Mouse (Mus musculus): ENCODE measurements at regions not wholly inside any gene's neighbourhood (a gene's known extent, or its start where the extent isn't known, plus 50 kb on each side); places are given as distances from the start of the nearest gene placed in this dataset.

DNA sequence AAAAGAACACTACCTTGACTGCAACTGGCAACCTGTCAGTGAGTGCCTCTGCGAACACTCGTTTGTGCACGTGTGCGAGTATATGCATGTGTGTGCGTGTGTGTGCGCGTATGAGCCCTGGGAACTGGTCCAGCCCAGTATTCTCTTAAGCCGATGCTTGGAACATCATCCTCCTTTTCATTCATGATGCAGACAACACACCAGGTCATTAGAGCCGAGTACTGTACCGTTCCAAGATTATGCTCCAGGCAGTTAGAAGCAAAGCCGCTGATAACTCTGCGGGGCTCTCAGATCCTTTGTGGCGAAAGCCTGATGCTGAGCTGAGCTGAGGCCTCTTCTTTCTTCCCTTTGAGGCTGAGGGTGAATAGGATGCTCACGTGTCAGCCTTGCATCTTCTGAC lies 61.8 kb upstream of the Gm21915 start:
- Histone ChIP-seq H3K9ac (ENCODE audit: low read length) (no peak overlapping the region), H3K4me3 (ENCODE audit: low read length) (no peak overlapping the region), H3K27ac (ENCODE audit: low read length) (no peak overlapping the region), H3K4me2 (ENCODE audit: low read depth, low read length) (no peak overlapping the region), H3K9me3 (replicated peaks; ENCODE audit: control insufficient read depth, low read length) (peaks cover 6% of the 10 kb centered on the region), H3K4me1 (ENCODE audit: control insufficient read depth, insufficient read depth, low read length) (no peaks in the 10 kb centered on the region), H3K27me3 (ENCODE audit: control insufficient read depth, insufficient read depth, low read length) (no peaks in the 10 kb centered on the region), H3K36me3 (ENCODE audit: control insufficient read depth, insufficient read depth) (no peaks in the 10 kb centered on the region)
- no peak for ATAC-seq (replicated peaks; ENCODE audit: extremely low read depth, insufficient read depth, low FRiP score)
- 82% methylated on average over 14 of the region's 14 CpGs for WGBS

DNA sequence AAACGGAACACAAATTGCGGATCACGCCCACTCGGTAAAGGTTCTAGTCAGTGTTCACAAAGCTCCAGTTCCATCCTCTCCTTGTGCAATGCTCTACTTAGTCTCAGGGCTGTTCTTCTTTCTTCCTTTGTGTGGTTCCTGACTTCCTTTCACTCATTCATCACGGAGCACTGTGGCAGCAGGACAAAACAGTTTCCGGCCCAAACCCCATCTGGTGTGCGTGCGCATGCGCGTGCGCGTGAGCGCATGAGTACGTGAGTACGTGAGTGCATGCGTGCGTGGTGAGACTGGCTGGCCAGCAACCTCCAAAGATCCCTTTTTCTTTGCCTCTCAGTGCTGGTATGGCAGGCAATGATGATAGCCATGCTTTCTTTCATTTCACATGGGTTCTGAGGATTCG lies 62.5 kb upstream of the Gm21915 start:
- Histone ChIP-seq H3K9ac (ENCODE audit: low read length) (no peak overlapping the region), H3K27me3 (ENCODE audit: control insufficient read depth, insufficient read depth, low read length) (no peaks in the 10 kb centered on the region), H3K4me1 (ENCODE audit: control insufficient read depth, insufficient read depth, low read length) (no peaks in the 10 kb centered on the region), H3K9me3 (replicated peaks; ENCODE audit: control insufficient read depth, low read length) (peaks cover 6% of the 10 kb centered on the region), H3K4me3 (ENCODE audit: low read length) (no peak overlapping the region), H3K36me3 (ENCODE audit: control insufficient read depth, insufficient read depth) (no peaks in the 10 kb centered on the region), H3K4me2 (ENCODE audit: low read depth, low read length) (no peak overlapping the region), H3K27ac (ENCODE audit: low read length) (no peak overlapping the region)
- WGBS: 89% methylated on average over 18 of the region's 18 CpGs
- ATAC-seq (replicated peaks; ENCODE audit: extremely low read depth, insufficient read depth, low FRiP score): no peak

DNA sequence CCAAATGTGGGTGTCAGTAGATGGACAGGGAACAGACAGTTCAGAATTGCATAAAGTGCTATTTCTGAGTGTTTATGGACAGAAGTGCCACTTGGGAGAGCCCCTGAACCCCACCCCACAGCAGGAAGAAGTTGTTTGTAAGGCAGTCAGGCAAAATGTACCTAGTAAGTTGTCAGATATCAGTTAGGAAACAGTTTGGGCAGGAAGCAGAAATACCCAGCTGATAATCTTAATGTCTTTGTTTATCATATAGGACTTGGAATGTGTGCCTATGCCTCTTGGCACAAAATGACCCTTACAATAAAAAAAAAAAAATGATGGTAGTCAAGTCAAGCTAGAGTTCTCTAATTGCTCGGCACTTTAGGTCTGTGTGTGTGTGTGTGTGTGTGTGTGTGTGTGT lies 66.9 kb upstream of the Gm21915 start:
- H3K4me1 ChIP-seq (ENCODE audit: control insufficient read depth, insufficient read depth, low read length): no peaks in the 10 kb centered on the region
- H3K9me3 ChIP-seq (replicated peaks; ENCODE audit: control insufficient read depth, low read length): no peaks in the 10 kb centered on the region
- no peaks in the 10 kb centered on the region for H3K27me3 ChIP-seq (ENCODE audit: control insufficient read depth, insufficient read depth, low read length)
- H3K36me3 ChIP-seq (ENCODE audit: control insufficient read depth, insufficient read depth): no peaks in the 10 kb centered on the region
- no peak overlapping the region for H3K27ac ChIP-seq (ENCODE audit: low read length)
- no peak for ATAC-seq (replicated peaks; ENCODE audit: extremely low read depth, insufficient read depth, low FRiP score)
- WGBS: 71% methylated on average over 1 of the region's 1 CpGs
- H3K4me2 ChIP-seq (ENCODE audit: low read depth, low read length): no peak overlapping the region
- no peak overlapping the region for H3K4me3 ChIP-seq (ENCODE audit: low read length)
- H3K9ac ChIP-seq (ENCODE audit: low read length): no peak overlapping the region

DNA sequence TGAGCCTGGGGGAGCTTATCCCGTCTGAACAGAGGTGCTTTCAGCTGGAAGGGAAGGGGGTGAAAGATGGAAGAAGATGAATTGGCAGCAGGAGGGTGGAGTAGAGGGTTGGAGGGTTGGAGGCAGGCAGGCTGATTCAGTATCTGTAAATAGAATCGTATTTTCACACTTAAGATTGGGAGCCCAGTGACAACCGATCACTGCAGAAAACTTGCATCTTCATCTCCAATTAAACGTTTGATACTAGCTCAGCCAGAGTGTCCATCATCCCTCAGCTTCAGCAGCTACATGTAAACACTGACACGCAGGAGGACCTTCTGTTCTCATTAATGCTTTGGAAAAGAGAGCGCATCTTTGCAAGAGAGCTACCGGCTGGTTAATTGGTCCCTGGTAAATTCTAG lies 67.2 kb upstream of the Gramd1b start:
- WGBS: 71% methylated on average over 7 of the region's 7 CpGs
- no peak for ATAC-seq (replicated peaks; ENCODE audit: extremely low read depth, insufficient read depth, low FRiP score)

DNA sequence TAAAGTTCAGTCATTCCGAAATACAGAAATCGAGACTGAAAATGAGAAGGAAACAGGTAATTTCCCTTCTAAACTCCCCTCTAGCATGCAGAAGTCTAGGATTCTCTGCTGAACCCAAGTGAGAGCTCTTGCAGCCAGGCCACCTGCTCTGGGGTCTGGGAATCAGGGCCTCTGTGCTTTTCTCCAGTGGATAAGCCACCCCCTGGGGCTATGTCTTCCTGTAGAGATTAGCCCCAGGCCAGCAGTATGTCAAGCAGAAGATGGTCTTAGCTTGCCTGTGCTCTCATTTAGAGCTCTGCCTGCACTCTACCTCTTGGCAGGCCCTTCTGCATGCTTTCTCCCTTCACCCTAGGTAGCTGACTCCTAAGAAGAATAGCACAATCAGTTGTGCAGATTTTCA lies 56.2 kb upstream of the Gramd1b start:
- Histone ChIP-seq H3K27me3 (ENCODE audit: control insufficient read depth, insufficient read depth, low read length) (no peaks in the 10 kb centered on the region), H3K27ac (ENCODE audit: low read length) (no peak overlapping the region), H3K9me3 (replicated peaks; ENCODE audit: control insufficient read depth, low read length) (no peaks in the 10 kb centered on the region), H3K9ac (ENCODE audit: low read length) (no peak overlapping the region), H3K4me2 (ENCODE audit: low read depth, low read length) (no peak overlapping the region), H3K4me1 (ENCODE audit: control insufficient read depth, insufficient read depth, low read length) (no peaks in the 10 kb centered on the region), H3K4me3 (ENCODE audit: low read length) (no peak overlapping the region), H3K36me3 (ENCODE audit: control insufficient read depth, insufficient read depth) (no peaks in the 10 kb centered on the region)
- 68% methylated on average over 2 of the region's 2 CpGs for whole genome bisulfite sequencing
- ATAC-seq (replicated peaks; ENCODE audit: extremely low read depth, insufficient read depth, low FRiP score): no peak

More for the DNA sequence above, 67.2 kb upstream of the Gramd1b start:
- Histone ChIP-seq H3K4me2 (ENCODE audit: low read depth, low read length) (no peak overlapping the region), H3K27me3 (ENCODE audit: control insufficient read depth, insufficient read depth, low read length) (no peaks in the 10 kb centered on the region), H3K4me3 (ENCODE audit: low read length) (no peak overlapping the region), H3K4me1 (ENCODE audit: control insufficient read depth, insufficient read depth, low read length) (no peaks in the 10 kb centered on the region), H3K9me3 (replicated peaks; ENCODE audit: control insufficient read depth, low read length) (no peaks in the 10 kb centered on the region), H3K36me3 (ENCODE audit: control insufficient read depth, insufficient read depth) (no peaks in the 10 kb centered on the region), H3K9ac (ENCODE audit: low read length) (no peak overlapping the region), H3K27ac (ENCODE audit: low read length) (no peak overlapping the region)

DNA sequence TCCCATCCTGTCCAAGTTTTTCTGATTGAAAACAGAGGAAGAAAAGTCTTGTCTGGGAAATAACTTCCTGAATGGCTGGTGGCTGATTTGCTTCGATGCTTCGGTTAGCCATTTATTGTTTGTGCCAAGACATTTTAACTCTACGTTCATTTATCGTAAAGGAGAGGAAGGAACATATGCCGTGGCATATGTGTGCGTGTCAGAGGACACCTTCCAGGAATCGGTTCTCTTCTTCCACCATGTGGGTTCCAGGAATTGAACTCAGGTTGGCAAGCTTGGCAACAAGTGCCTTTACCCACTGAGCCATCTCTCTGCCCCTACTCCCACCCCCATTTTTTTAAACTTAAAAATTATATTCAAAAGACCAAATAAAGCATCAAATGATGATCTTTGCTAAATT lies 55.4 kb upstream of the Gramd1b start:
- Histone ChIP-seq H3K4me1 (ENCODE audit: control insufficient read depth, insufficient read depth, low read length) (no peaks in the 10 kb centered on the region), H3K9me3 (replicated peaks; ENCODE audit: control insufficient read depth, low read length) (no peaks in the 10 kb centered on the region), H3K27me3 (ENCODE audit: control insufficient read depth, insufficient read depth, low read length) (no peaks in the 10 kb centered on the region), H3K36me3 (ENCODE audit: control insufficient read depth, insufficient read depth) (no peaks in the 10 kb centered on the region), H3K9ac (ENCODE audit: low read length) (no peak overlapping the region), H3K4me2 (ENCODE audit: low read depth, low read length) (no peak overlapping the region), H3K4me3 (ENCODE audit: low read length) (no peak overlapping the region), H3K27ac (ENCODE audit: low read length) (no peak overlapping the region)
- 67% methylated on average over 7 of the region's 7 CpGs for WGBS
- ATAC-seq (replicated peaks; ENCODE audit: extremely low read depth, insufficient read depth, low FRiP score): no peak

DNA sequence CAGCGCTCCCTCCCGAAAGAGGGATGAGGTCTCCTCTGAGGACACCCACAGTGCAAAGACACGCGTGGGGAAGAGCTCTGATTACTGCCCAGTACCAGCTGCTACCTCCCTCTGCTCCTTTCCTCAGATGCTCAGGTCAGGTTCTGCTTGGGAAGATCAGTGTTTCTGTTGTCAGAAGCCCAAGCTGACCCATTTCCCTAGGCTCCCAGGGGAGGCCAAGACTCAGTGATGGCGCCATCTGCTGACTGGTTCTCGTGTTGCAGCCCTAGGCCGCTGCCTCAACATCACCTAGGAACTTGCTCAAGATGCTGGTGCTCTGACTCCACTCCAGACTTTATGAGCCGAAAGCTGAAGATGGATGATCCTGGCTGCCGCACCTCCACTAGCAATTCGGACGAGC lies 52.4 kb upstream of the Gramd1b start:
- Histone ChIP-seq H3K27ac (ENCODE audit: low read length) (no peak overlapping the region), H3K9me3 (replicated peaks; ENCODE audit: control insufficient read depth, low read length) (no peaks in the 10 kb centered on the region), H3K4me1 (ENCODE audit: control insufficient read depth, insufficient read depth, low read length) (no peaks in the 10 kb centered on the region), H3K9ac (ENCODE audit: low read length) (no peak overlapping the region), H3K36me3 (ENCODE audit: control insufficient read depth, insufficient read depth) (no peaks in the 10 kb centered on the region), H3K4me2 (ENCODE audit: low read depth, low read length) (no peak overlapping the region), H3K4me3 (ENCODE audit: low read length) (no peak overlapping the region), H3K27me3 (ENCODE audit: control insufficient read depth, insufficient read depth, low read length) (no peaks in the 10 kb centered on the region)
- no peak for ATAC-seq (replicated peaks; ENCODE audit: extremely low read depth, insufficient read depth, low FRiP score)
- WGBS: 54% methylated on average over 11 of the region's 11 CpGs

DNA sequence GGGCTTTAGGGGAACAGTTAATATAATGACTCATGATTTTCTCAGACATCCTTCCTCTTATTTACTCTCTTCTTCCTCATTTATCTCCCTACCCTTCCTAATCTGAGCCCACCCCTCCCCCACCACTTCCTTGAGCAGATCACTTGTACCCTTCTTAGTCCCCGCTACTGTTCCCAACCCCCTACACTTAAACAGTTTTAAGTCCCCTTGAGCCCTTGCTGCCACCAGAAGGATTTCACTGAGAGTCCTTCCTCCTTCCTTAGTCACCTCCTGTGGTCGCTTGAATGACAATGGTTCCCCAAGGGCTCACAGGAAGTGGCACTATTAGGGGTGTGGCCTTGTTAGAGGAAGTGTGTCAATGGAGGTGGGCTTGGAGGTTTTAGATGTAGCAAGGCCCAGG lies 50.7 kb upstream of the Gramd1b start:
- Histone ChIP-seq H3K4me3 (ENCODE audit: low read length) (no peak overlapping the region), H3K4me2 (ENCODE audit: low read depth, low read length) (no peak overlapping the region), H3K4me1 (ENCODE audit: control insufficient read depth, insufficient read depth, low read length) (no peaks in the 10 kb centered on the region), H3K9ac (ENCODE audit: low read length) (no peak overlapping the region), H3K27ac (ENCODE audit: low read length) (no peak overlapping the region), H3K27me3 (ENCODE audit: control insufficient read depth, insufficient read depth, low read length) (no peaks in the 10 kb centered on the region), H3K36me3 (ENCODE audit: control insufficient read depth, insufficient read depth) (no peaks in the 10 kb centered on the region), H3K9me3 (replicated peaks; ENCODE audit: control insufficient read depth, low read length) (no peaks in the 10 kb centered on the region)
- ATAC-seq (replicated peaks; ENCODE audit: extremely low read depth, insufficient read depth, low FRiP score): no peak
- 71% methylated on average over 2 of the region's 2 CpGs for WGBS
